Mouse (Mus musculus) adrenal gland, postnatal 14 days (tissue): ENCODE data around the gene Pelp1. TPM values are rescaled to one million over a fixed set of nuclear protein-coding genes. Genes with fewer than 3 reads are reported as not detected.
"Not testable (repeated sequence)": the region's sequence is repeated elsewhere in the genome, so short reads cannot be mapped to it uniquely, and the experiment has no call there.

Source experiments
- DNase-seq: peaks from one replicate; pipeline ENCODE4 v3.0.0; 2021; ENCODE audit warnings: mixed read lengths
- total RNA-seq: library from RNA; stranded (reverse); gene quantifications from 2 replicates; pipeline ENCODE4 v1.2.3, GENCODE M21; 2021

Pelp1 gene
- total RNA-seq, 1 experiment from 2014 or later, result 23.2 TPM

DNA sequence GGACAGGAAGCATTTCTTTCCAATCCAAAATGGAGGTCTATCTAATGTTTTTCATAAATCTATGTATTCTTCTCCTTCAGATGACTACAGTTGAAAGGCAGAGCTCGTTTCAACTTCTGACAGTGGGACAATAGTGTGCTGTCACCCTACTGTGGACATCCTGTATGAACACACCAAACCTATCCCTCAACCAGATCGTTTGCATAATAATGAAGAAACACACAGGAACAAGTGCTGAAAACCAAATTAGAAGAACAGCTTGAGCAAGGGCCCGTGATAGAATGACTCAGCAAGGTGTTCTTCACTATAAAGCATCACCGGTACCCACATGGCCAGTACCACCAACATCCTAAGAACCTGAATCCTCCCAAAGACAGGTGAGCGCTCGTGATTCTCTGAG is 16.8 kb upstream of the Pelp1 start:
- not testable (repeated sequence) for DNase-seq

DNA sequence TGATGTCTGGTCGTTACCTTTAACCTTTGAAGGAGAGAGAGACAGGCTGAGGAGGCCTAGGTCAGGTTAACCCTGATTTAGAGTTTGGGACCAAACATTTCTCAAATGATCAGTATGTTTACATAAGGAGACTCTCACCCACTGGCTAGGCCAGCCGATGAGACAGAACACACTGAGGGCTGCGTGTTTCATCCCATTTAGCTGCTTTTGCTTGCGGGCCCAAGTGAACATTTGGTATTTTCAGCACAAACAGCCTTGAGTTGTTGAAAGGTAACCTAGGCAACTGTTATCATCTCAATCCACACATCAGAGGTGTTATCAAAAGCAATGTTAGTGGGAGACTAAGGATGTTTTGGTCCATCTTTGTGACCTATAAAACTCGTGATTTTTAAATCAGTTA is 9.7 kb upstream of the Pelp1 start:
- no peak for DNase-seq

DNA sequence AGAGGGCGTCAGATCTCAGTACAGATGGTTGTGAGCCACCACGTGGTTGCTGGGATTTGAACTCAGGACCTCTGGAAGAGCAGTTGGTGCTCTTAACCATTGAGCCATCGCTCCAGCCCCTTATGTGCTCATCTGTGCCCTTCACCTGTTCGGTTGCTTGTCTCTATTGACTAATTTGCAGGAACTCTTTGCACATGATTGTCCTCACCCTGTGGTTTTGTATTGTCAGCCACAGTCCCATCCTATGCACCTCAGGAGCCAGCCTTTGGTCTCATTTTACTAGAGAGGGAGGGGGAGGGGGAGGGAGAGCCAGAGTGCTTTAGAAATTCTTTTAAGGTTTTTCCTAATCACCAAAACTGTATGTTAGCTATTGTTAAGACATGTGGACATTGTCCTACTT is 8.4 kb upstream of the Pelp1 start:
- no peak for DNase-seq

DNA sequence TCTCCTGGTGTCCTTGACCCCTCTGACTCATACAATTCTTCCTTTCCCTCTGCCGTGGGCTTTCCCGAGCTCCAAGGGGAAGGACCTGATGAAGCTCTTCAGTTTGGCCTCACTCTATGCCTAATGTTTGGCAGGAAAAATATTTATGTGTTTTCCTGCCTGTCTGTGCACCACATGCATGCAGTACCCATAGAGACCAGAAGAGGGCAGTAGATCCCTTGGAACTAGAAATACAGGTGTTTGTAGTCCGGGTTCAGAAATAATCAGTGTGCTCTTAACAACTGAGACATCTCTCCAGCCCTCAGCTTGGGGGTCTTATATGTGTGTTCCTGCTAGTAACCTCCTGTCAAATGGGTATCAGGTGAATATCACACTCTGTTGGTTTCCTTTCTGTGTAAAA is 4.1 kb upstream of the Pelp1 start:
- peak; percentile 86 for DNase-seq

DNA sequence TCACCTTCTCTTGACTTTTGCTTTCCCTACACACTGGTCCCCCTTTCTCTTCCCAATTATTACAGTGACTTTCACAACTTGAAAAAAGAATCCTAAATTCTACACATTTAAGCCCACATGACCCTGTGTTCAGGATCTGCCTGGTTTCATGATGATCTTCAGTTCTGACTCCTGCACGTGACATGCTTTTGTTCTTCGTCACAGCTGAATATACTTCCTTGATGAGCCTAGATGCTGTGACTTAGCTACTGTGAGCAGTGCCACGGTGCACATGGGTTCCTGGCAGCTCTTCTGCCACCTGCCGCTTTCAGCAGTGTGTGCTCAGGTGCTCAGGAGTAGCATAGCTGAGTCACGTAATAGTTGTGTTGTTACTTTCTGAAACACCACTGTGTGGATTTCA is 2.8 kb upstream of the Pelp1 start:
- DNase-seq, result no peak

DNA sequence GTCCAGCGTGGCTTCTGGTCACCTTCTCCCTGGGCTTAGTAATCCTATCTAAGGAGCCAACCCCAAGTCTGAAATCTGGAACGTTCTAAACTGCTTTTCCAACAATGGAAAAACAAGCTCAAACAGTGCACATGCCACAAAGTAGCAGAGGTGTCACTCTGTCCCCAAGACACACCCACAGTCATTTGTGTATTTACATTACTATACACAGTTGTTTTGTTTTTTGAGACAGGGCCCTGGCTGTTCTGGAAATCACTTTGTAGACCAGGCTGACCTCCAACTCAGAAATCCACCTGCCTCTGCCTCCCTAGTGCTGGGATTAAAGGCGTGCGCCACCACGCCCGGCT is 439 bp upstream of the Pelp1 start:
- no peak for DNase-seq

DNA sequence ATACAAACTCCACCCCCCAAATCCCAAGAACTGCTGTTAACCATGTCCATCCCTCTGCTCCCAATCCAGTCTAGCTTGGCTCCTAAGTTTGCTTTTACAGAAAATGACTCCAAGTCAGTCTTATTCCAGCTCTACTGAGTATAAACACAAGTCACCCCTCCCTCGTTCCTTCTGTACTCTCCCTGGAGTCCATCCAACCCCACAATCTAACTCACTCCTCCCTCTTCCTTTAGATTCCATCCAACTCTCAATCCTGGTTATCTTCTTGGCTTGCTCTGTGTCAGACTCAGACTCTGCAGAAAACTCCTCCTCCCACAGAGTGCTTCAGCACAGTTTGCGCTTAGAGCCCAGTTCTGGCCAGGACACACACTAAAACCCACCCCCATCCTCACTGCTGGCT is 6.2 kb downstream of the Pelp1 start:
- no peak for DNase-seq

DNA sequence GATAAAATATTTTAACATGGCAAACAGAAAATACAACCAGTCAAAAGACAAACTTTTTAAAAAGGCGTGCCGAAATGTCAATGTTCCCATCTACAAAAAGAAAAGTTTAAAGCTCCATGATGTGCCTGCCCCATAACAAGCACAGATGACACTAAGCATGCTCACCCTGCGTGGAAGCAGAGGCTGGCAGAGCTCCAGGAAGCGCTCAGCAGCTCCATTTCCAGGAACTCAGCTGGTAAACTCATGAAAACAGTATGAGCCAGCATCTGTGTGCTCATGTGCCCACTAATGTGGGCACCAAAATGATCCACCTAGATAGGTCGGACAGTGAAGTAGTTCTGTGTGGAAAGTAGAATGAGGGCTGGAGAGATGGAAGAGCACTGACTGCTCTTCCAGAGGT is 20.4 kb downstream of the Pelp1 start:
- no peak for DNase-seq

DNA sequence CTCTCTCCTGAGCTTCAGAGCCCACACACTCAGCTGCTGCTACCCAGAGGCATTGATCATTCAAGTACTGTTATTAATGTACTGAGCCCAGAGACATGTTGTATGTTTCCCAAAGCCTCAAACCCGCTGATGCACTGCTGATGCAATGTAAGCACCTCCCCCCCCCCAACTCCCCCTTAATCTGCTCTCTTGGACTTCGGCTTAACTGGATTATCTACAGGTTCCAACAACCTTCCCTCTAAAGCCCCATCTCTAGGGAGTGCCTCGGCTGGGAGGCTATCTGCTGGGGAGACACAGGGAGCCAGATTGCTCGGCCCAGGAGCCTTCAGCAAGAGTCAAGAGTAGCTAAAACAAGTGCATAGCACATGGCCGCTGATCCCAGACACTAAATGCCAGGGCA is 22.4 kb downstream of the Pelp1 start:
- DNase-seq, result no peak

DNA sequence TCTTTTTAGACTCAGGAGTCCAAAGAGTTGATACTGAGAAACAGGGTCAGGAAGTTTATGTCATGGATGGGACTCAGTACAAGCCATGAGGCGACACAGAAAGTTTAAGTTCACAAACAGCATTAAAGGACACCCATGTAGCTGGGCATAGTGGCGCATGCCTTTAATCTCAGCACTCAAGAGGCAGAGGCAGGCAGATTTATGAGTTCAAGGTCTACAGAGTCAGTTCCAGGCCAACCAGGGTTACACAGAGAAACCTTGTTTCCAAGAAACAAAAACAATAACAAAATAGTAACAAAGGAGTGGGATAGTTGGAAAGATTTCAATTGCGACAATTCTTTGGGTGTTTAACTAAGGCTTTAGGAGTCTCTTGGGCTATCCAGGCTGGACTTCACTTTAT is 25.7 kb downstream of the Pelp1 start:
- DNase-seq, result peak; percentile 38

DNA sequence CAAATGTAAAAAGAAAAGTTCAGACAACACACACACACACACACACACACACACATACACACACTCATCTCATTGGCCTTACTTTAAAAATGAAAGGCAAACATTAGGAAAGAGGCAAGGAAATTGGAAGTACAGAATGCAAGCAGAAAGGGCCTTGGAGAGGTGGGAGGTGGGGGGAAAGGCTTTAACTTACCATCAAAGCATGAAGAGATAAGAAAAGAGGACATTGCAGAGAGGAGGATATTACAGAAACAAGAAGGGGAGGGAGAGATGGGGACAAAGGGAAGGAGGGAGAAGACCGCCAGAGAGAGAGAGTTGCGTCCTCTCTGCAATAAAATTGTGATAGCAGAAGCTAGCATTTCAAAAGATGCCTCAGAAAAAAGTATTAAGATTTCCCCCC is 28.5 kb downstream of the Pelp1 start:
- DNase-seq, result no peak

DNA sequence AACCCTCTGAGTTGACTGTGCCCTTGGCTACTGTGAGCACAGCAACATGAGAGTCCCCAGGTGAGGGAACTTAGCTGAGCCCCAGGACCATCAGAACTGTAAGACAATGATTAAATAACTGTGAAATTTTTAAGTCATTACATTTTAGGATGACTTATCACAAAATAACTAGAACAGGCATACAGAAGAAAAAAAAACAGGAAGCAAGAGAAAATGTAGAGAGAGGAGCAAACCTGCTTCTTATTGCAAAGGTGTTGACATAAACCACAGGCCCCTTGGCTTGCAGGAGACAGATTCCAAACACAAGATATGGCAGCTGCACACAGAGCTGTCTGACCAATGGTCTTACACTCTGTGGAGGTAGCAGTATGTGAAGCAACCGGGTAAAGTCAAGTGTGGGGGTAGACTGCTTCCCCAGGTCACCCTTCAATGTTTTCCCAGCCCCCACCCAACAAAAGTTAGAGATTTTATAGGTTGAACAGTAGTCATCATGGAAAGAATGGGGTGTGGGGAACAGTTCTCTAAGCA is 29.3 kb downstream of the Pelp1 start:
- no peak for DNase-seq

DNA sequence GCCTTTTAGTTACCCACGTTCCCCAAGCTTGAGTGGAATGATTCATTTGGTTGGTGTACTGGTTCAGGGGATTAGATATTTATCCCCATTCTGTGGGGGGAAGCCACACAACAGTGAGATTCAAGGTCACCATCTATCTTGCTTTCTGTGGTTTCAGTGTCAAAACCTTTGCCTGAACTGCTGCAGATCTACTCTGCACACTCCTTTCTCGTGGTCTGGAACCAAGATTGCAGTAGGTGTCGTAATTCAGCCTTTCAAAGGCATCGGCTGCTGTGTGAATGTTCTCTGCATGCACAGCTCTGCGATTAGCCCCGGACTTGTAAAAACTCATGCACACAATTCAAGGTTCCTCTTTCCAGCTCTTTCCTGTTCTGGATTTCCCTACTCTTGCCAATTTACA is 33.8 kb downstream of the Pelp1 start:
- no peak for DNase-seq

DNA sequence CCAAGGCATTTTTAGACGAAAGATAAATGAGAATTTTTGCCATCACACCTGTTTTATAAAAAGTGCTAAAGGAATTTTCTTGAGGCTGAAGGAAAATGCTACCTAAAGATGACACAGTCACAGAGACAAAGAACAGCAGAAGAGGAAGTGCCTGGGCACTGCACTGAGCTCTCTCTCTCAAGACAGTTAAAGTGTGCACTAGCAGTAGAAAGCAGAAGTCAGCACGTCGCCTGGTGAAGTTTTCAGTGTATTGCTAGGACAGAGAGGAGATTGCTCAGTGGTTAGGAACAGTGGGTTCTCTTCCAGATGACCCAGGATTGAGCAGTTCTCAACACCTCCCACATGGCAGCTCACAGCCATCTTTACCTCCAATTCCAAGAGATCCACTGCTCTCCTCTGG is 35.5 kb downstream of the Pelp1 start:
- no peak for DNase-seq

DNA sequence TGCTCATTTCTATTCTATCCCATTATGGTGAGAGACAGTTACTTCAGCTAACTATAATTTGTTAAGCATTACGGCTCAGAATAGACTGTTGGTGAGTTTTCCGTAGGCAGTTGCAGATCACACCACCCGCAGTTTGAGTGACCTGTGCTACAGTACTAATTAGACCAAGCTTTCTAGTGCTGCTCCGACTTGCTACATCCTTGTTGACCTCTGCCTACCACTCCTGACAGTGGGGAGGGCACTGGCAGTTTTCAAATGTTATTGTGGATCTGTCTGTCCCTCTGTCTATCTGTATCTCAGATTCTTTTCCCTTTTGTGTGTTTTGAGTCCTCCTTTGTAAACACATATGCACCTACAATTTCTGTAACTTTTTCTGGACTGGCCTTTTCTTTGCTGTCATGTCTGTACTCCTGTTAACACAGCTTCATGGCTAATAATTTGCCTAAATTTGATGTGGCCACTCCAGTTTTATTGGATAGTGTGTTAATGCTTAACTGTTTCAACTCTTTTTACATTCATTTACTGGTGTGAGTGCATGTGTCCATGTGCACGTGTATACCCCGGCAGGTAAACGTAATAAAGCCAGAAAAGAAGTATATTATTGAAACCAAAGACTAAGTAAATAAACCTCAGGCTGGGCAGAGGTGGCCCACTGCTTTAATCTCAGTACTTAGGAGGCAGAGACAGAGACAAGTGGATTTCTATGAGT is 36.8 kb downstream of the Pelp1 start:
- no peak for DNase-seq

DNA sequence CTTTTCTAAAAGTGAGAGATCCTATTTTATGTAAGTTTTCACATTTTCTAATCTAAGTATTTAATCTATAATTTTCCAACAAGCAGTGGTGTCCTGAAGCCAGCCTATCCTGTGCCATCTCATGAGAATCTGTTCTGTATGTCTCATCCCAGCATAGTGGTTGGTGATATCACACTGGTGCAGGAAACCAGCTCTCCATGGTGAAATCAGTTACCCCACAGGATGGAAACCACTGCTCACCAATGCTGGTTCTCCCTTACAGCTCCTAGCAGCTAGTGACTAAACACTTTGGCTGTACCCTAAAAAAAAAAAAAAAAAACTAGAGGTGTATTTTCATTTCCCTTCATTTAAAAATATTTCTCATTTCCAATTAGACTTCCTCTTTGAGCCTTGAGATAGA is 37.4 kb downstream of the Pelp1 start:
- DNase-seq, result no peak

DNA sequence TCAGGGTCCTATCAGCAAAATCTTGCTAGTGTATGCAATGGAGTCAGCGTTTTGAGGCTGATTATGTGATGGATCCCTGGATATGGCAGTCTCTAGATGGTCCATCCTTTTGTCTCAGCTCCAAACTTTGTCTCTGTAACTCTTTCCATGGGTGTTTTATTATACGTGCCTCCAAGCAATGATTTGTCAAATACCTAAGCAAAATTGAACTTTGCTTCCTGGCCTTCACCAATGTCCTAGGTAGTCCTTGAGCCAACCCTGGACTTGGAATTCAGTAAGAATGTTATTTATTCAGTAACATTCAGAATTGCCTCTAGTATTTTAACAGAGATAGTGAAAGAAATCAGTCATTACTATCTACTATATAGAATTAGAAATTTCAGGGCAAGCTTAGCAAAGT is 41.2 kb downstream of the Pelp1 start:
- DNase-seq, result not testable (repeated sequence)

DNA sequence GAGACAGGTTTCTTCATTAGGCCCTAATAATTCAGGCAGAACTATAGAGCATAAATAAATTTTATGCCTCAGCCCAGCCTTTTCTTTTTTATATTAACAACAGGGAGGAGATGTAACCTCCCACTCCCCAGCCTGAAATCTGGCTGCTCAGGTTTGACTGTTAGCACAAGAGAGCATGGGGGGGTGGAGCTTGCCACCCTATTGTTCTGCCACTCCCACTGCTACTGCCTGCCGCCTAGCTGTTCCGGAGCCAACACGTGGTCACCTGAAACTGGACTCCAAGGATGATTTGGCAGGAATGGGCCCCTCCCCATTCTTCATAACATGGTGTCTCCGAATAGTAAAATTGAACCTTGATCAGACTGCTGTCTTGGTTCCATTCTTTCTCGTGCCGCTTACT is 42.1 kb downstream of the Pelp1 start:
- DNase-seq, result not testable (repeated sequence)

DNA sequence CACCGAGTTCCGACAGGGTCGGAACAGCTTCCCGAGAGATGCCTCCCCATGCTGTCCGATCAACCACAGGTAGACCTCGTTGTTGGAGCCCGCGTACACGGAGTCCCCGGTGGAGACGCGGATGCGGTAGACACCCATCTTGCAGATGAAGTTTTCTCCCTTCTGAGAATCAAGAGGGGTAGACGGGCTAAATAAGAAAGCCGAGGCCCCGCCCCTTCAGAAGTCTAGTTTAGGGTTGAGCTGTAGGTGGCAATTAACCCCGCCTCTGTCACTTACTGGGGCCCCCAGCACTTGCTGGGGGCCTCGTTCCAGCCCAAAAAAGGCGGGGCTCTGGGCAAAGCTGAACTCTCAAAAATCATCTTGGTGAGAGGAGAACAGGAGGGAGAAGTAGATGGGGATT is 58.0 kb downstream of the Pelp1 start, which contains the start of gene Alox15:
Alox15 (minus strand) TSS at position 164 of the 400 bp plus-strand sequence.
- DNase-seq, result peak; percentile 6

DNA sequence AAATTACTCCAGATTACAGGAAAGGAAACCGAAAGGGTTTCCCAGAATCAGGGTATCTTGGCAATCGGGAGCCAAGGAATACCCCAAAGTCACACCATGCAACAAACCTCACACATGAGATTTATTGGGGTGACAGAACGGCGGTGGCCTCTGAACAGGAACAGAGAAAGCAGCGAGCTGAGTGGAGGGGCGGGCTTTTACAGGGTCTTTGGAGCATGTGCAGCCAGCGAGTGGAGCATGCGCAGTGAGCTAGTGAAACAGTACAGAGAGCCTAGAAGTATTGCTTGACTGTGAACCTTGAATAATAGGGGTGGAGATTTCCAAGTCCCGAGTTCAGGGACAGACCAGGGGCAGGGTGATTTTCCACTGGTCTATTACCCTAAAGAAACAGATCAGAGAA is 61.2 kb downstream of the Pelp1 start:
- peak; percentile 36 for DNase-seq

DNA sequence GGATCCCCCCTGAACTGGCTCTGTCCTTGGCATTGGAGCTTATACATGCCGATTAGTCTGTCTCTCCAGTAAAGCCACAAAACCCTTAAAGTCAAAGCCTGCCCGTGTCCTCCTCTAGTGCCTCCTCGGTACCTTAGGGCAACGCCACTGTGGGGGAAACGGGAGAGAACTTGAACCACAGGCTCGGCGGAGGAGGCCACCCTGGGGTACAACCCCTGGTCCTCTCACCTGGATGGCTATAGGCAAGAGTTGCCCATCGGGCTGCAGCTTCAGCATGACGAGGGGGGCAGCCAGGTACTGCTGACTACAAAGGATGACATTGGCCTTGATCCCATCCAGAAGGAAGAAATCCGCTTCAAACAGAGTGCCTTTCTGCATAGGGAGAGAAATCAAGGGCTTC is 62.0 kb downstream of the Pelp1 start:
- no peak for DNase-seq

DNA sequence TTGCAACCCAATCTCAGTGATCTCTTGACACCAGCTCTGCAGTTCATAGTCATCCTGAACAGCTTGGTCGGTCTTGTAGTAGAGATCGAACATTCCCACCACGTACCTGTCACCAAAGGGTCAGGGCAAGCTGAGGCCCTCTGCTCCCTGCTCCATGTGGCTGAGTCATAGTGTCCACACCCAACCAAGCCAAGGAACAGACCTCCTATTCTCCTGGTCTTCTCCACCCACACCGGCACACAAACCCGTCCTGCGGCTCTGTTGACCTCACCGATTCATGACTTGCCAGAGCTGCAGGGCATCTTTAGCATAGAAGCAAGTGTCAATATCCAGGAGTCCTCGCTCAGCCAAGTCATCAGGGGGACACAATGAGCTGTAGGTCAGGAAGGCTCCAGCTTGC is 64.3 kb downstream of the Pelp1 start:
- DNase-seq, result no peak

DNA sequence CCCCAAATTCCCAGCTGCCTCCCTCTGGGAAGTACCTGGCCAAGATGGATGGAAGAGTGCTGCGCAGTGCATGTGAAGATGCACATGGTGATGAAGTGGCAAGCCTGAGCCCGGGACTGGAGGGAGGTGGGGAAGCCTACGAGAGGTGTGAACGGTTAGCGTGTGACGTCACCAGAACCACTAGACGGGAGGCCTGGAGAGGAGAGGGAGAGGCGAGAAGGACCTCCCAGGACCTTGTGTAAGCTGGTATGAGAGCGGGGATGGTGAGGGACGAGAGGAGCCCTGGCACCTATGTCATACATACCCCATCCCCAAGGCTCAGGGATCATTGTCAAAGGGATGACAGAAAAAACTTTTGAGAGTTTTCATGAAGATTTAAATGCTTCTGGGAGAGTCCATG is 64.8 kb downstream of the Pelp1 start:
- no peak for DNase-seq
